Comparison of ENCODE assay signal across 8 mouse cellular contexts in genomic region chr12:55229626-55230519, GRCm38 (mm10). TPM values are rescaled to one million over a fixed set of nuclear protein-coding genes. Genes with fewer than 3 reads are reported as not detected.
DNase-seq lines count a peak whose midpoint lies in the region; ATAC-seq and TF ChIP-seq lines count a peak whose summit lies in the region.
"Not testable (repeated sequence)": the region's sequence is repeated elsewhere in the genome, so short reads cannot be mapped to it uniquely, and the experiment has no call there.

Srp54c (plus strand) TSS chr12:55230168.

- intact Hi-C loops in gastrocnemius, postnatal 14 days (cut with DNase I; ENCODE audit: low total_unique reads); heart, postnatal 36 days (cut with DNase I): not testable (repeated sequence)

- peak within 1 kb of the TSS; percentile 32 for H3K4me3 ChIP-seq in embryonic facial prominence, embryonic 14.5 days (ENCODE audit: low read depth, low read length)
- H3K4me3 ChIP-seq in kidney, postnatal 0 days (replicated peaks; ENCODE audit: low read depth, low read length), result 0 out of 2 replicates have a peak within 1 kb of the TSS, but pooled peaks have one; percentile 26
- H3K4me3 ChIP-seq in limb, embryonic 14.5 days (replicated peaks; ENCODE audit: low read length), result peak within 1 kb of the TSS; percentile 32
- peak within 1 kb of the TSS; percentile 50 for H3K4me3 ChIP-seq in midbrain, embryonic 10.5 days
- peak within 1 kb of the TSS; percentile 39 for H3K4me3 ChIP-seq in stomach, embryonic 15.5 days (replicated peaks)

- H3K9me3 ChIP-seq in embryonic facial prominence, embryonic 14.5 days (ENCODE audit: control insufficient read depth, low read length); kidney, postnatal 0 days (replicated peaks; ENCODE audit: low read length); limb, embryonic 14.5 days (ENCODE audit: control insufficient read depth, low read length); midbrain, embryonic 10.5 days (replicated peaks); stomach, embryonic 15.5 days: not testable (repeated sequence)

- not testable (repeated sequence) for TF ChIP-seq POLR2A in limb, embryonic 14.5 days (IDR thresholded peaks at IDR 0.05; ENCODE audit: borderline replicate concordance, extremely low read depth, insufficient read depth, insufficient read length)

- H3K4me2 ChIP-seq in embryonic facial prominence, embryonic 14.5 days (ENCODE audit: low read depth, low read length); kidney, postnatal 0 days (ENCODE audit: low read length); limb, embryonic 14.5 days (replicated peaks; ENCODE audit: low read depth, low read length, severe bottlenecking); stomach, embryonic 15.5 days: not testable (repeated sequence)

- H3K9ac ChIP-seq in embryonic facial prominence, embryonic 14.5 days (ENCODE audit: low read depth, low read length); limb, embryonic 14.5 days (ENCODE audit: low read depth, low read length, severe bottlenecking); stomach, embryonic 15.5 days: not testable (repeated sequence)
- 0 out of 2 replicates have a peak within 1 kb of the TSS, but pooled peaks have one; percentile 47 for H3K9ac ChIP-seq in kidney, postnatal 0 days (ENCODE audit: low read depth, low read length)

- not testable (repeated sequence) for H3K27ac ChIP-seq in embryonic facial prominence, embryonic 14.5 days (replicated peaks; ENCODE audit: low read depth, low read length); kidney, postnatal 0 days; limb, embryonic 14.5 days (replicated peaks; ENCODE audit: low read depth, low read length); midbrain, embryonic 10.5 days (replicated peaks); stomach, embryonic 15.5 days

- H3K27me3 ChIP-seq in embryonic facial prominence, embryonic 14.5 days (replicated peaks; ENCODE audit: control insufficient read depth, insufficient read depth, low read length); kidney, postnatal 0 days (ENCODE audit: insufficient read depth, low read length); limb, embryonic 14.5 days (ENCODE audit: control insufficient read depth, insufficient read depth, low read length); midbrain, embryonic 10.5 days (ENCODE audit: low read depth, poor library complexity, severe bottlenecking); stomach, embryonic 15.5 days (replicated peaks): not testable (repeated sequence)

- not testable (repeated sequence) for DNase-seq in adrenal gland, adult 18-20 months (ENCODE audit: low spot score in 2 of 2); embryonic facial prominence, embryonic 14.5 days (ENCODE audit: low spot score); gastrocnemius, postnatal 14 days; heart, postnatal 36 days; kidney, postnatal 0 days (ENCODE audit: low spot score); limb, embryonic 14.5 days (ENCODE audit: low spot score); midbrain, embryonic 10.5 days (ENCODE audit: low spot score)

- not testable (repeated sequence) for TF ChIP-seq CTCF in kidney, postnatal 0 days (IDR thresholded peaks at IDR 0.05; ENCODE audit: low read depth)

- peak; percentile 98 for ATAC-seq in embryonic facial prominence, embryonic 14.5 days (ENCODE audit: low read depth)
- peak; percentile 96 for ATAC-seq in kidney, postnatal 0 days (replicated peaks; ENCODE audit: low FRiP score, low read depth)
- ATAC-seq in limb, embryonic 14.5 days (ENCODE audit: low FRiP score, low read depth), result peak; percentile 98
- ATAC-seq in stomach, embryonic 15.5 days (ENCODE audit: insufficient read depth, low FRiP score, low read depth), result peak; percentile 98

- not testable (repeated sequence) for H3K4me1 ChIP-seq in embryonic facial prominence, embryonic 14.5 days (ENCODE audit: control insufficient read depth, insufficient read depth, low read length); kidney, postnatal 0 days (replicated peaks; ENCODE audit: insufficient read depth, low read length); limb, embryonic 14.5 days (ENCODE audit: control insufficient read depth, insufficient read depth, low read length); midbrain, embryonic 10.5 days; stomach, embryonic 15.5 days

- not testable (repeated sequence) for H3K36me3 ChIP-seq in embryonic facial prominence, embryonic 14.5 days (ENCODE audit: control insufficient read depth, insufficient read depth, low read length); kidney, postnatal 0 days (ENCODE audit: insufficient read depth, low read length); limb, embryonic 14.5 days (ENCODE audit: control insufficient read depth, insufficient read depth, low read length); midbrain, embryonic 10.5 days; stomach, embryonic 15.5 days

- no CpG with 5 or more reads among the region's 57 CpGs for WGBS in embryonic facial prominence, embryonic 14.5 days
- no CpG with 5 or more reads among the region's 57 CpGs for WGBS in kidney, postnatal 0 days
- WGBS in limb, embryonic 14.5 days, result no CpG with 5 or more reads among the region's 57 CpGs
- WGBS in midbrain, embryonic 10.5 days, result no CpG with 5 or more reads among the region's 57 CpGs
- WGBS in stomach, embryonic 15.5 days, result no CpG with 5 or more reads among the region's 57 CpGs

RNA-seq across cellular contexts. Expression of gene Srp54c, which starts in this region (rescaled TPM):
- total RNA-seq in adrenal gland, adult 18-20 months (2021), result 10 to 100 TPM; 38.0 to 74.2 TPM
- 87.1 and 88.6 TPM in 2 replicates for polyA plus RNA-seq in embryonic facial prominence, embryonic 14.5 days (2014; fragmentation: Nextera tagmentation; extraction: Ambion mirVana)
- total RNA-seq in gastrocnemius, postnatal 14 days (2021), result 10 to 100 TPM; 25.1 to 25.5 TPM
- 10 to 100 TPM; 29.9 to 30.0 TPM for total RNA-seq in heart, postnatal 36 days (2021)
- polyA plus RNA-seq in kidney, postnatal 0 days (2015; fragmentation: Nextera tagmentation; extraction: Ambion mirVana), result 70.8 and 77.8 TPM in 2 replicates
- polyA plus RNA-seq in limb, embryonic 14.5 days (2012; rRNA removed), result 36.6 and 55.5 TPM in 2 replicates
- polyA plus RNA-seq in limb, embryonic 14.5 days (2014; fragmentation: Nextera tagmentation; extraction: Ambion mirVana), result 77.8 and 84.3 TPM in 2 replicates
- 53.4 and 53.7 TPM in 2 replicates for polyA plus RNA-seq in midbrain, embryonic 10.5 days (2016; fragmentation: Nextera tagmentation; extraction: Ambion mirVana)
- polyA plus RNA-seq in stomach, embryonic 15.5 days (2015; fragmentation: Nextera tagmentation; extraction: Ambion mirVana), result 73.1 and 83.6 TPM in 2 replicates
